Mouse (Mus musculus) forebrain, postnatal 0 days (tissue): ENCODE measurements around the gene Ccdc186. TPM values are rescaled to one million over a fixed set of nuclear protein-coding genes. Genes with fewer than 3 reads are reported as not detected.
A peak's percentile ranks its signal among the peaks of the same experiment; 100 is the strongest.
"Not testable (repeated sequence)": the region's sequence is repeated elsewhere in the genome, so short reads cannot be mapped to it uniquely, and the experiment has no call there.

Experiments used
- ATAC-seq: fragments of 200-750 bp; cut with Nextera tagmentation; 2 replicates; pipeline ENCODE4 v1.8.0; 2017; ENCODE audit warnings: mild to moderate bottlenecking, moderate library complexity
- DNase-seq: peaks from one replicate; pipeline ENCODE4 v3.0.0-alpha.2; 2015
- H3K27ac ChIP-seq: fragments of 300-500 bp; sonication (generic); 2 replicates; pipeline ENCODE4 v1.5.1; 2014; ENCODE audit warnings: low read depth, mild to moderate bottlenecking, antibody characterized with exemption, low read length, moderate library complexity, mixed read lengths
- H3K27me3 ChIP-seq: fragments of 300-500 bp; sonication (generic); 2 replicates; pipeline ENCODE4 v1.6.1; 2014; ENCODE audit warnings: mild to moderate bottlenecking, low read length, mixed read lengths; ENCODE audit not compliant: insufficient read depth
- H3K36me3 ChIP-seq: fragments of 300-500 bp; sonication (generic); 2 replicates; pipeline ENCODE4 v1.6.1; 2014; ENCODE audit warnings: mild to moderate bottlenecking, moderate library complexity; ENCODE audit not compliant: insufficient read depth
- H3K4me1 ChIP-seq: fragments of 300-500 bp; sonication (generic); 2 replicates; pipeline ENCODE4 v1.6.1; 2014; ENCODE audit warnings: antibody characterized with exemption; ENCODE audit not compliant: insufficient read depth
- H3K4me2 ChIP-seq: fragments of 300-500 bp; sonication (generic); 2 replicates; pipeline ENCODE4 v1.6.1; 2014; ENCODE audit warnings: low read depth, mild to moderate bottlenecking, moderate library complexity
- H3K4me3 ChIP-seq: fragments of 300-500 bp; sonication (generic); 2 replicates; pipeline ENCODE4 v1.5.1; 2014; ENCODE audit warnings: low read depth, low read length, mixed read lengths
- H3K9ac ChIP-seq: fragments of 300-500 bp; sonication (generic); 2 replicates; pipeline ENCODE4 v1.6.1; 2014; ENCODE audit warnings: mild to moderate bottlenecking
- H3K9me3 ChIP-seq: fragments of 300-500 bp; sonication (generic); 2 replicates; pipeline ENCODE4 v1.6.1; 2016; ENCODE audit warnings: low read length
- CTCF ChIP-seq: sonication (generic); IDR thresholded peaks from 2 replicates; pipeline ENCODE4 v1.5.1; 2016; ENCODE audit warnings: antibody characterized with exemption, control low read depth, low read depth
- WGBS: fragments of 180-500 bp; shearing (Covaris S2); extraction: QIAGEN DNeasy Blood & Tissue Kit; methylation state at CpG from one replicate; pipeline ENCODE4 v1.1.7; 2014; 5-methylcytosine and 5-hydroxymethylcytosine counted together
- polyA plus RNA-seq: library from polyadenylated mRNA; unstranded; fragments of >200 nt; fragmentation: Nextera tagmentation; extraction: Ambion mirVana; gene quantifications from 2 replicates; pipeline ENCODE4 v1.2.1, GENCODE M21; 2015
- total RNA-seq: library from RNA; depleted of rRNA; stranded (reverse); fragments of >200 nt; gene quantifications from 2 replicates; pipeline ENCODE4 v1.2.3, GENCODE M21; 2014; rRNA removed

Ccdc186 gene
- total and polyA plus RNA-seq, 2 experiments from 2014 or later = 20.2 to 20.9 TPM

GRCm38 (mm10) chr19:56756412-56756811 is 65.6 kb downstream of the Ccdc186 start:
- Histone ChIP-seq H3K4me3 (no peak overlapping the region), H3K9me3 (no peaks in the 10 kb centered on the region), H3K27me3 (no peaks in the 10 kb centered on the region), H3K36me3 (no peaks in the 10 kb centered on the region), H3K4me2 (no peak overlapping the region), H3K9ac (no peak overlapping the region), H3K4me1 (no peaks in the 10 kb centered on the region), H3K27ac (no peak overlapping the region)
- TF ChIP-seq CTCF = no peak
- ATAC-seq (no peak), DNase-seq (no peak)
- WGBS = 90% methylated on average over 10 of the region's 10 CpGs

GRCm38 (mm10) chr19:56754456-56754855 is 67.5 kb downstream of the Ccdc186 start:
- not testable (repeated sequence) for H3K36me3 ChIP-seq, H3K27me3 ChIP-seq

GRCm38 (mm10) chr19:56750709-56751108 is 71.3 kb downstream of the Ccdc186 start:
- ATAC-seq (peak; percentile 20; the same call in 1 of the 2 replicates), DNase-seq (peak; percentile 35)
- Histone ChIP-seq H3K4me1 (no peaks in the 10 kb centered on the region), H3K27me3 (no peaks in the 10 kb centered on the region), H3K9me3 (no peaks in the 10 kb centered on the region), H3K36me3 (no peaks in the 10 kb centered on the region), H3K27ac (no peak overlapping the region), H3K4me2 (no peak overlapping the region), H3K9ac (no peak overlapping the region), H3K4me3 (no peak overlapping the region)
- TF ChIP-seq CTCF = no peak
- WGBS = 23% methylated on average over 4 of the region's 4 CpGs

More at GRCm38 (mm10) chr19:56754456-56754855, 67.5 kb downstream of the Ccdc186 start:
- not testable (repeated sequence) for H3K9me3 ChIP-seq, DNase-seq, H3K4me3 ChIP-seq, ATAC-seq, H3K9ac ChIP-seq, H3K4me2 ChIP-seq, H3K4me1 ChIP-seq, H3K27ac ChIP-seq
- whole genome bisulfite sequencing = 96% methylated on average over 2 of the region's 2 CpGs

GRCm38 (mm10) chr19:56749343-56749742 is 72.6 kb downstream of the Ccdc186 start:
- no peaks in the 10 kb centered on the region for H3K4me1 ChIP-seq
- no peaks in the 10 kb centered on the region for H3K9me3 ChIP-seq
- no peak overlapping the region for H3K9ac ChIP-seq
- H3K27me3 ChIP-seq = no peaks in the 10 kb centered on the region
- DNase-seq = no peak
- H3K27ac ChIP-seq = no peak overlapping the region
- no peak overlapping the region for H3K4me2 ChIP-seq
- H3K4me3 ChIP-seq = no peak overlapping the region
- WGBS = 64% methylated on average over 3 of the region's 3 CpGs
- no peak for ATAC-seq
- H3K36me3 ChIP-seq = no peaks in the 10 kb centered on the region
- no peak for TF ChIP-seq CTCF

GRCm38 (mm10) chr19:56747878-56748277 is 74.1 kb downstream of the Ccdc186 start:
- no peak for DNase-seq
- Histone ChIP-seq H3K27me3 (no peaks in the 10 kb centered on the region), H3K9ac (no peak overlapping the region), H3K4me3 (no peak overlapping the region), H3K27ac (no peak overlapping the region), H3K4me1 (no peaks in the 10 kb centered on the region), H3K4me2 (no peak overlapping the region), H3K36me3 (no peaks in the 10 kb centered on the region), H3K9me3 (no peaks in the 10 kb centered on the region)
- ATAC-seq = no peak
- WGBS = 62% methylated on average over 10 of the region's 10 CpGs
- TF ChIP-seq CTCF = no peak

- DNase-seq (no peak), ATAC-seq (no peak)
- Histone ChIP-seq H3K27ac (no peak overlapping the region), H3K36me3 (no peaks in the 10 kb centered on the region), H3K9ac (no peak overlapping the region), H3K9me3 (no peaks in the 10 kb centered on the region), H3K4me2 (no peak overlapping the region), H3K4me1 (no peaks in the 10 kb centered on the region), H3K4me3 (no peak overlapping the region), H3K27me3 (no peaks in the 10 kb centered on the region)
- WGBS = 91% methylated on average over 9 of the region's 9 CpGs
- TF ChIP-seq CTCF = no peak
Observed at GRCm38 (mm10) chr19:56746618-56747017, 75.4 kb downstream of the Ccdc186 start.

- no peaks in the 10 kb centered on the region for H3K27me3 ChIP-seq
- no peak overlapping the region for H3K27ac ChIP-seq
- ATAC-seq (no peak), DNase-seq (no peak)
- no peaks in the 10 kb centered on the region for H3K4me1 ChIP-seq
- no peak overlapping the region for H3K4me2 ChIP-seq
- no peak overlapping the region for H3K4me3 ChIP-seq
- TF ChIP-seq CTCF = no peak
- no peaks in the 10 kb centered on the region for H3K9me3 ChIP-seq
- WGBS = 71% methylated on average over 5 of the region's 6 CpGs
- no peaks in the 10 kb centered on the region for H3K36me3 ChIP-seq
- no peak overlapping the region for H3K9ac ChIP-seq
Observed at GRCm38 (mm10) chr19:56745528-56745927, 76.5 kb downstream of the Ccdc186 start.

GRCm38 (mm10) chr19:56745061-56745460 is 76.9 kb downstream of the Ccdc186 start:
- peak; percentile 33; the same call in 1 of the 2 replicates for TF ChIP-seq CTCF
- Histone ChIP-seq H3K36me3 (no peaks in the 10 kb centered on the region), H3K9ac (no peak overlapping the region), H3K4me2 (no peak overlapping the region), H3K9me3 (no peaks in the 10 kb centered on the region), H3K27ac (no peak overlapping the region), H3K4me3 (no peak overlapping the region), H3K4me1 (no peaks in the 10 kb centered on the region), H3K27me3 (no peaks in the 10 kb centered on the region)
- DNase-seq (no peak), ATAC-seq (no peak)
- WGBS = 66% methylated on average over 7 of the region's 7 CpGs

Other genes with a start within 250 kb of the Ccdc186 start
- gene Adrb1, start 100.0 kb downstream of the Ccdc186 start, total RNA-seq = 7.3 and 8.5 TPM in 2 replicates
- 2.8 and 3.4 TPM in 2 replicates for gene Adrb1, start 100.0 kb downstream of the Ccdc186 start, polyA plus RNA-seq
- 0.69 and 1.7 TPM in 2 replicates for gene Tdrd1, start 4.0 kb upstream of the Ccdc186 start, total RNA-seq
- 0.50 and 0.77 TPM in 2 replicates for gene Tdrd1, start 4.0 kb upstream of the Ccdc186 start, polyA plus RNA-seq
- 0.62 and 1.1 TPM in 2 replicates for gene Vwa2, start 52.1 kb upstream of the Ccdc186 start, total RNA-seq
- 0.31 and 0.33 TPM in 2 replicates for gene Vwa2, start 52.1 kb upstream of the Ccdc186 start, polyA plus RNA-seq
- gene Afap1l2, start 186.0 kb upstream of the Ccdc186 start, total RNA-seq = 11.6 and 12.7 TPM in 2 replicates
- gene Afap1l2, start 186.0 kb upstream of the Ccdc186 start, polyA plus RNA-seq = 8.5 and 10.1 TPM in 2 replicates